Mouse (Mus musculus): ENCODE results near the gene Mob1b. TPM values are rescaled to one million over a fixed set of nuclear protein-coding genes. Genes with fewer than 3 reads are reported as not detected.

The Mob1b gene
- polyA plus RNA-seq, 1 experiment from 2014 or later, result 17.0 TPM

DNA sequence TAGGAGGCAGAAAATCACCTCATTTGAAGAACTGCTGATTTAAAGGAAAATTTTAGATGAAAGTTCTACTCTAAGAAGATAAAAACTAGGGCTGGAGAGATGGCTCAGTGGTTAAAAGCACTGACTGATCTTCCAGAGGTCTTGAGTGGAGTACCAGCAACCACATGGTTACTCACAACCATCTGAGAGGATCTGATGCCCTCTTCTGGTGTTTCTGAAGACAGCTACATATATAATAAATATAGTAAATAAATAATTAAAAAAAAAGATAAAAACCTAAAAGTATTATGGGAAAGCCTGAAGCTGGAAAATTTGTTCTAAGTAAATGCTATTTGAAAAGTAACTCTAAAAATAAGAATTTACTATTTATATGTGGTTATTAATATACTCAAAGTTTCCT is 27.6 kb upstream of the Mob1b start:
- Histone ChIP-seq H3K9me3 (ENCODE audit: control insufficient read depth, low read length) (no peaks in the 10 kb centered on the region), H3K27ac (ENCODE audit: low read depth, low read length) (no peak overlapping the region), H3K4me1 (replicated peaks; ENCODE audit: control insufficient read depth, insufficient read depth, low read length) (no peaks in the 10 kb centered on the region), H3K27me3 (ENCODE audit: control insufficient read depth, insufficient read depth, low read length) (no peaks in the 10 kb centered on the region), H3K9ac (ENCODE audit: low read depth, low read length) (no peak overlapping the region), H3K4me3 (ENCODE audit: low read depth, low read length) (no peak overlapping the region), H3K4me2 (replicated peaks; ENCODE audit: low read depth, low read length) (no peak overlapping the region), H3K36me3 (ENCODE audit: control insufficient read depth, insufficient read depth, low read length) (no peaks in the 10 kb centered on the region)
- ATAC-seq (ENCODE audit: low FRiP score) (no peak), DNase-seq (ENCODE audit: low spot score) (no peak)

DNA sequence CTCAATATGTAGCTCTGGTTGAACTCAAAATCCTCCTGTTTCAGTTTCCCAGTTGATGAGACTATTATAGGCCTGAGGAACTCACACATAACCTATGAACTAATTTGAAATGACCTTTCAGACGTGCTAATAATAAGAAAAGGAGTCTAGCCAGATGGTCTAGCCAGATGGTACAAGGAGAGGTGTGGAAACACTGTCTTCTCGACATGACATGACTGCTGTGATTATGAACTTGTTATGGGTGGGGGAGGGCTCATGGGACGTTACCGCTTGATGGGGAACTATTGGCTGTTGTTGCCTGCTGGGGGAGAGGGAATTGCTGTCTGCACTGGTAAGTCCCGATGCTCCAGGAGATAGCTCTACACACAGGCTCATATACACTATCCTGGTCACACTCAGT is 23.4 kb upstream of the Mob1b start:
- H3K4me1 ChIP-seq (replicated peaks; ENCODE audit: control insufficient read depth, insufficient read depth, low read length), result no peaks in the 10 kb centered on the region
- H3K9ac ChIP-seq (ENCODE audit: low read depth, low read length), result no peak overlapping the region
- no peak for ATAC-seq (ENCODE audit: low FRiP score)
- no peak for DNase-seq (ENCODE audit: low spot score)
- H3K4me2 ChIP-seq (replicated peaks; ENCODE audit: low read depth, low read length), result no peak overlapping the region
- H3K9me3 ChIP-seq (ENCODE audit: control insufficient read depth, low read length), result no peaks in the 10 kb centered on the region
- H3K4me3 ChIP-seq (ENCODE audit: low read depth, low read length), result no peak overlapping the region
- H3K27me3 ChIP-seq (ENCODE audit: control insufficient read depth, insufficient read depth, low read length), result no peaks in the 10 kb centered on the region
- no peaks in the 10 kb centered on the region for H3K36me3 ChIP-seq (ENCODE audit: control insufficient read depth, insufficient read depth, low read length)
- H3K27ac ChIP-seq (ENCODE audit: low read depth, low read length), result no peak overlapping the region
- WGBS, result 79% methylated on average over 5 of the region's 5 CpGs

- 79% methylated on average over 4 of the region's 4 CpGs for WGBS
- Histone ChIP-seq H3K27ac (ENCODE audit: low read depth, low read length) (no peak overlapping the region), H3K9ac (ENCODE audit: low read depth, low read length) (no peak overlapping the region), H3K36me3 (ENCODE audit: control insufficient read depth, insufficient read depth, low read length) (no peaks in the 10 kb centered on the region), H3K4me1 (replicated peaks; ENCODE audit: control insufficient read depth, insufficient read depth, low read length) (no peaks in the 10 kb centered on the region), H3K4me2 (replicated peaks; ENCODE audit: low read depth, low read length) (no peak overlapping the region), H3K9me3 (ENCODE audit: control insufficient read depth, low read length) (no peaks in the 10 kb centered on the region), H3K27me3 (ENCODE audit: control insufficient read depth, insufficient read depth, low read length) (no peaks in the 10 kb centered on the region), H3K4me3 (ENCODE audit: low read depth, low read length) (no peak overlapping the region)
- DNase-seq (ENCODE audit: low spot score), result no peak
- no peak for ATAC-seq (ENCODE audit: low FRiP score)
Observed at GRCm38 (mm10) chr5:88699251-88699913, 21.3 kb upstream of the Mob1b start.

DNA sequence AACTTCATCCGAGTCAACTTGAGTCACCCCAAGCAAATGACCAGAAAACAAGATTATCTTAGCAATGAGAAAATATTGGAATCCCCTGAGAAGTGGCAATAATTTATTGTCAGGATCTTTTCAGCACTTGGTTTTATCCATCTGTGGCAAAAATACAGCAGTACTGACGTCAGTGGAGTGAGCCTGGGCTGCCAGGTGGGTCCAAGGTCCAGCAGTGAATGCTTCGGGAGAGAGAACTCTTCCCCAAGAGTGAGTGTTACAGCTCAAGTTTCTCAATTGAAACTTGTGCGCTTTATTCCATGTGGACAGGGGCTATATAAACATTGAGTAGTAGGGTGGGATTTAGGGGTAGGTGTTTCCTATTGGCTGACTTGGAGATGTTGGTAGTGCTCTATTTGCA is 18.6 kb upstream of the Mob1b start:
- ATAC-seq (ENCODE audit: low FRiP score), result no peak
- Histone ChIP-seq H3K9me3 (ENCODE audit: control insufficient read depth, low read length) (no peaks in the 10 kb centered on the region), H3K9ac (ENCODE audit: low read depth, low read length) (no peak overlapping the region), H3K27ac (ENCODE audit: low read depth, low read length) (no peak overlapping the region), H3K27me3 (ENCODE audit: control insufficient read depth, insufficient read depth, low read length) (no peaks in the 10 kb centered on the region), H3K4me3 (ENCODE audit: low read depth, low read length) (no peak overlapping the region), H3K4me2 (replicated peaks; ENCODE audit: low read depth, low read length) (no peak overlapping the region), H3K36me3 (ENCODE audit: control insufficient read depth, insufficient read depth, low read length) (no peaks in the 10 kb centered on the region), H3K4me1 (replicated peaks; ENCODE audit: control insufficient read depth, insufficient read depth, low read length) (no peaks in the 10 kb centered on the region)
- no peak for DNase-seq (ENCODE audit: low spot score)
- WGBS, result 80% methylated on average over 4 of the region's 4 CpGs

GRCm38 (mm10) chr5:88703551-88703950 is 17.1 kb upstream of the Mob1b start:
- 85% methylated on average over 4 of the region's 4 CpGs for WGBS
- H3K4me1 ChIP-seq (replicated peaks; ENCODE audit: control insufficient read depth, insufficient read depth, low read length), result no peaks in the 10 kb centered on the region

DNA sequence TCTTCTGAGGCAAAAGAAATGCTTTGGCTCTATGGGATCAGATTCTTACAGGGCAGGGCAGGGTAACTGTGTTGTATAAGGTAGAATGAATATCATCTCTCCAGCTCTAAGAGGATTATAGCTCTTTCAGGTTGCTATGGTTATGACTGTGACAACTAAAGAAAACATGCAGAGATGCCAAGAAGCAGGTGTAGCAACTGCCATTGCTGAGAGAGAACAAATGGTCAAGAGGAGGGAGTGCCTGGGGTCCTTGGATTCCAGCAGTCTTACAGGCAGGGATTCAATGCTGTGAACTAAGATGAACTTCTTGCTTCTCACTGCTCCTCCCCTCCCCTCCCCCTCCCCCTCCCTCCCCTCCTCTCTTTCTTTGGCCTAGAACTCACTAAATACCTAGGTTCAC is 9.5 kb upstream of the Mob1b start:
- Histone ChIP-seq H3K9me3 (ENCODE audit: control insufficient read depth, low read length) (no peaks in the 10 kb centered on the region), H3K4me3 (ENCODE audit: low read depth, low read length) (no peak overlapping the region), H3K27ac (ENCODE audit: low read depth, low read length) (no peak overlapping the region), H3K4me2 (replicated peaks; ENCODE audit: low read depth, low read length) (no peak overlapping the region), H3K36me3 (ENCODE audit: control insufficient read depth, insufficient read depth, low read length) (no peaks in the 10 kb centered on the region), H3K4me1 (replicated peaks; ENCODE audit: control insufficient read depth, insufficient read depth, low read length) (no peaks in the 10 kb centered on the region), H3K27me3 (ENCODE audit: control insufficient read depth, insufficient read depth, low read length) (no peaks in the 10 kb centered on the region), H3K9ac (ENCODE audit: low read depth, low read length) (no peak overlapping the region)
- ATAC-seq (ENCODE audit: low FRiP score) (no peak), DNase-seq (ENCODE audit: low spot score) (no peak)

More at GRCm38 (mm10) chr5:88703551-88703950, 17.1 kb upstream of the Mob1b start:
- ATAC-seq (ENCODE audit: low FRiP score), result no peak
- Histone ChIP-seq H3K9me3 (ENCODE audit: control insufficient read depth, low read length) (no peaks in the 10 kb centered on the region), H3K27me3 (ENCODE audit: control insufficient read depth, insufficient read depth, low read length) (no peaks in the 10 kb centered on the region), H3K9ac (ENCODE audit: low read depth, low read length) (no peak overlapping the region), H3K4me2 (replicated peaks; ENCODE audit: low read depth, low read length) (no peak overlapping the region), H3K36me3 (ENCODE audit: control insufficient read depth, insufficient read depth, low read length) (no peaks in the 10 kb centered on the region), H3K27ac (ENCODE audit: low read depth, low read length) (no peak overlapping the region), H3K4me3 (ENCODE audit: low read depth, low read length) (no peak overlapping the region)
- DNase-seq (ENCODE audit: low spot score), result no peak

GRCm38 (mm10) chr5:88711618-88712224 is 8.9 kb upstream of the Mob1b start:
- Histone ChIP-seq H3K4me2 (replicated peaks; ENCODE audit: low read depth, low read length) (no peak overlapping the region), H3K27ac (ENCODE audit: low read depth, low read length) (no peak overlapping the region), H3K4me1 (replicated peaks; ENCODE audit: control insufficient read depth, insufficient read depth, low read length) (no peaks in the 10 kb centered on the region), H3K9ac (ENCODE audit: low read depth, low read length) (no peak overlapping the region), H3K4me3 (ENCODE audit: low read depth, low read length) (no peak overlapping the region), H3K36me3 (ENCODE audit: control insufficient read depth, insufficient read depth, low read length) (no peaks in the 10 kb centered on the region), H3K9me3 (ENCODE audit: control insufficient read depth, low read length) (no peaks in the 10 kb centered on the region), H3K27me3 (ENCODE audit: control insufficient read depth, insufficient read depth, low read length) (no peaks in the 10 kb centered on the region)
- 35% methylated on average over 10 of the region's 10 CpGs for WGBS
- DNase-seq (ENCODE audit: low spot score), result no peak
- no peak for ATAC-seq (ENCODE audit: low FRiP score)

DNA sequence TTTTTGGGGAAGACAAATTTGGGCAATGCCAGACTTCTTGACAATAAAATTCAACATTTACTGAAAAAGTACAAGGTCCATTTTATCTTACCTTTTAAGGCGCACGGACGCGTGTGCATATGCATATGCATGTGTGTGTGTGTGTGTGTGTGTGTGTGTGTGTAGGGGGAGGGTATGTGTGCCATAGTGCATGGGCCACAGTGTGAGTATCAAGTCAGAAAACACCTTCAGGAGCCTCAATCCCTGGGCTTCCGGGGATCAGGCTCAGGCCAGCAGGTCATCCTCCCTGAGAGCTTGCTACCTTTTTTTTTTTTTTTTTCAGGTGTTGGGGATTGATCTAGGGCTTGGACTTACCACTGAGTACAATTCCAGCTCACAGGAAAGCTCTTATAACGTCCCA is 8.3 kb upstream of the Mob1b start:
- no peaks in the 10 kb centered on the region for H3K36me3 ChIP-seq (ENCODE audit: control insufficient read depth, insufficient read depth, low read length)
- H3K4me1 ChIP-seq (replicated peaks; ENCODE audit: control insufficient read depth, insufficient read depth, low read length), result no peaks in the 10 kb centered on the region
- ATAC-seq (ENCODE audit: low FRiP score), result no peak
- no peak overlapping the region for H3K27ac ChIP-seq (ENCODE audit: low read depth, low read length)
- DNase-seq (ENCODE audit: low spot score), result no peak
- no peak overlapping the region for H3K9ac ChIP-seq (ENCODE audit: low read depth, low read length)
- H3K4me3 ChIP-seq (ENCODE audit: low read depth, low read length), result no peak overlapping the region
- H3K9me3 ChIP-seq (ENCODE audit: control insufficient read depth, low read length), result no peaks in the 10 kb centered on the region
- 75% methylated on average over 6 of the region's 6 CpGs for WGBS
- H3K27me3 ChIP-seq (ENCODE audit: control insufficient read depth, insufficient read depth, low read length), result no peaks in the 10 kb centered on the region
- no peak overlapping the region for H3K4me2 ChIP-seq (replicated peaks; ENCODE audit: low read depth, low read length)

GRCm38 (mm10) chr5:88716983-88717382 is 3.7 kb upstream of the Mob1b start:
- no peak for DNase-seq (ENCODE audit: low spot score)
- 93% methylated on average over 2 of the region's 2 CpGs for WGBS

More at GRCm38 (mm10) chr5:88716983-88717382, 3.7 kb upstream of the Mob1b start:
- H3K4me1 ChIP-seq (replicated peaks; ENCODE audit: control insufficient read depth, insufficient read depth, low read length), result 0 out of 2 replicates have a peak, but pooled peaks cover under 1% of the 10 kb centered on the region
- no peak overlapping the region for H3K4me2 ChIP-seq (replicated peaks; ENCODE audit: low read depth, low read length)
- H3K27ac ChIP-seq (ENCODE audit: low read depth, low read length), result no peak overlapping the region
- H3K9ac ChIP-seq (ENCODE audit: low read depth, low read length), result no peak overlapping the region
- H3K36me3 ChIP-seq (ENCODE audit: control insufficient read depth, insufficient read depth, low read length), result no peaks in the 10 kb centered on the region
- no peaks in the 10 kb centered on the region for H3K9me3 ChIP-seq (ENCODE audit: control insufficient read depth, low read length)
- H3K4me3 ChIP-seq (ENCODE audit: low read depth, low read length), result no peak overlapping the region
- ATAC-seq (ENCODE audit: low FRiP score), result no peak
- H3K27me3 ChIP-seq (ENCODE audit: control insufficient read depth, insufficient read depth, low read length), result no peaks in the 10 kb centered on the region

Measured in hindbrain, embryonic 11.5 days (tissue).